Mouse (Mus musculus) urinary bladder, postnatal 4 days (tissue): Measurements from ENCODE around the gene Zap70.
A peak's percentile ranks its signal among the peaks of the same experiment; 100 is the strongest.
"Not testable (repeated sequence)": the region's sequence is repeated elsewhere in the genome, so short reads cannot be mapped to it uniquely, and the experiment has no call there.

Experiments used
- DNase-seq, 2 experiments: peaks; one replicate each; pipeline ENCODE4 v3.0.0; 2021 to 2022; ENCODE audit warnings: low spot score in 2 of 2

Zap70 gene

DNA sequence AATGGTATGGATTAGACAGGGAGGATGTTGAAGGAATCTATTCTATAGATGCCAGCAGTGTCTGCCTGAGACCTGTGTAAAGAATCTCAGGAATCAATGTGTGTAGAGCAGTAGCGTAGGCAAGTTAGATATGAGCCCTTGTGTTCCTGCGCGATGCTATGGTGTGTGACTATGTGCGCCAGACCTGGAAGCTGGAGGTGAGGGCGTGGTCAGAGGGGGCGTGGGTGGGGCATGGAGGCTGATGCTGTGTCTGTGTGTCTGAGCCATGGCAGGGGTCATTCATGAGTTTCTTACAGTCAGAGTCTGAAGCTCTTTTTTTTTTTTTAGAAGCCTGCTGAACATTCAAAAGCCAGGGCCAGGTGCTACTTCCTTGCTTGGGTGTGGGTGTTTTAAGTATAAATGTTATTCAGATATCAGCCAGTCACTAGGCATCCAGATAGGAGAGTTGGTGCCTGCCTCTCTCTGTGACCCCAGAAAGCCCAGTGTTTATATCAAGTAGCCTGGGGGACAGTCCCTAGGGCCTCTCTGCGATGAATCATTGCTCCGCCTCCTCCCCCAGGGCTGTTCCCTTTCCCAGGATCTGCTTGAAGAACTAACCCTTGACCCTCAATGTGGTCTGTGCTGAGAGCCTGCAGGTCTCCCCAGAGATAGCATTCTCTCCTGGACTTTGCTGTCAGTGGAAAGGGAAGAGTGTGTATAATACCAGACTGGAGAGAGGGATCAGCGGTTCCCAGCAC is 10.8 kb downstream of the Zap70 start:
- DNase-seq, result no peak

DNA sequence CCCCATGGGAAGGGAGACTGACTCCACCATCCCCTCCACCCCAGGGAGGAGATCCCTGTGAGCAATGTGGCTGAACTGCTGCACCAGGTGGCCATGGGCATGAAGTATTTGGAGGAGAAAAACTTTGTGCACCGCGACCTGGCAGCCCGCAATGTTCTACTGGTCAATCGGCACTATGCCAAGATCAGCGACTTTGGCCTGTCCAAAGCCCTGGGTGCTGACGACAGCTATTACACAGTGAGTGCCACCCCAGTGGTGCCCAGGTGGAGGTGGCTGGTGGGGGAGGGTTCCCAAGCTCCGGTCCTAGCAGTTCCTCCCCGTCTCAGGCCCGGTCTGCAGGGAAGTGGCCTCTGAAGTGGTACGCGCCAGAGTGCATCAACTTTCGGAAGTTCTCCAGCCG is 19.2 kb downstream of the Zap70 start:
- DNase-seq, result no peak

DNA sequence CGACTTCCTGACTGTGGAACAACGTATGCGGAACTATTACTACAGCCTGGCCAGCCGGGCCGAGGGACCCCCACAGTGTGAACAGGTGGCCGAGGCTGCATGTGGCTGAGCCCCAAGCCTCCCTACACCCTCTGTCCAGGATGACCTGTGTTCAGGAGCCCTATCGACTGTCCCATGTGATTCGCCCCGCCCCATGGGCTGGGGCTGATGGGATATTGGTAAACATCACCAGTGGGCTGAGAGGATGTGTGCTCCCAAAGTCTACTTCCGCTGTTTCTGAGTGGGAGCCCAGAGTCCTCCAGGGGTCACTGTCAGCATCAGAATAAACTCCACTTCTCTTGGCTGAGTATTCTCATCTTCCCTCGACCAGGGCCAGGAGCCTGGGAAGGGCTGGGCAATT is 20.9 kb downstream of the Zap70 start:
- DNase-seq, result no peak

DNA sequence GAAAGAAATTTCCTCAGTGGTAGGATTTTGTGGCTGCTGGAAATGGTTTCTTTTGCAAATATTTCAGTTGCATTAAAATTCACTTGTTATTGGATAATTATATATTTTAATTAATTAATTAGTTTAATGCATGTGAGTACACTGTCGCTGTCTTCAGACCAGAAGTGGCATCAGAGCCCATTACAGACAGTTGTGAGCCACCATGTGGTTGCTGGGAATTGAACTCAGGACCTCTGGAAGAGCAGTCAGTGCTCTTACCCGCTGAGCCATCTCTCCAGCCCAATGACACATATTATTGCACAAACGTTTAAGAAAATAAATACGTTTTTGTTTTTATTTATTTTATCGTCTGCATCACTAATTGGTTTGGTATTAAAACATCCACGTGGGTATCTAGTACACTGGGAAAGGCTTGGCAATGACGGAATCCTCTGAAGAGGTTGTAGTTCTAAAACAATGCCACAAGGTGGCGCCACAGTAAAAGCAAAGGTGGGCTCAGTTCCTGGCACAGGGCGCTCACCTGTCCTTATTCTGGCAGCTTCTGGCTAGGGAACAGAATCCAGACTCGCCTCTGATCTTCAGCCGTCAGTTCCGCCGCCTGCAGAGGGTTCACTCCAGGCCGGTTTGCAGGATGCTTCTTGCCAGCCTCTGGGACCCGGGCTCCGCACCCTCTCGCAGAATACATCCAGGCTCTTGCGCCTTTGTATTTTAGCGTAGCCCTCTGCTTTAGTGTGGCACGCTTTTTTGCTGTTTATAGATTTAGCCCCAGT is 23.0 kb downstream of the Zap70 start:
- DNase-seq, result peak; percentile 51 to 82

DNA sequence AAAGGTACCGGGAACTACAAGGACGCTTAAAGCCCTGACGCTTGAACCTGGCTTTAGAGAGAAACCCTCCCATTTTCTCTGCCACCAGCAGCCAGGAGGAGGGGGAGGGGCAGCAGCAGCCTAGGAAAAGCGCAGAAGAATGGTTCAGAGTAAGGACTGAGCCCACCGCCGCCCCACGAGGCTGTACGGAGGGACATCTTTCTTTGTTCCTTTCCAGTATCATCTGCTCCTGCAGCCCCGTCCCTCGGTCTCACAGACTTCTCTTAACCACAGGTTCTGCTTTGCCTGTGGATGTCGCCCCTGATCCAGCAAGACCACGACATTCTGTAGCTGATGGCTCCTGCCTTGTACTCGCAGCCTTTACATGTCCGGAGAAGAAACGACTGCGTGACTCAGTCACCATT is 23.6 kb downstream of the Zap70 start:
- DNase-seq, result no peak

DNA sequence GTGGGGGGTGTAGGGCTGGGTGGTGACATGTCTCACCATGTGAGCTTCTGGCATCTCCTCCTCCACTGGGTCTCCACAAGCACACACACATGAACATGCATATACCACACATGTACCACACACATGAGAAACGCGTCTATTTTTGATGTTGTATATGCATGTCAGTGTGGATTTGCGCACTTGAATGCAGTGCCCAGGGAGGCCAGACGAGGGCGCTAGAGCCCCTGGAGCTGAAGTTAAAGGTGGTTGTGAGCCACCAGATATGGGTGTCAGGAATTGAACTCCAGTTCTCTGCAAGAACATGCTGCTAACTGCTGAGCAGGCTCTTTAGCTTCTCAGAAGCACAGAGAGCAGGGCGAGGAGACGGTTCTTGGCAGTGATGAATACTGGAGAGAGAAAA is 24.8 kb downstream of the Zap70 start:
- DNase-seq, result no peak

DNA sequence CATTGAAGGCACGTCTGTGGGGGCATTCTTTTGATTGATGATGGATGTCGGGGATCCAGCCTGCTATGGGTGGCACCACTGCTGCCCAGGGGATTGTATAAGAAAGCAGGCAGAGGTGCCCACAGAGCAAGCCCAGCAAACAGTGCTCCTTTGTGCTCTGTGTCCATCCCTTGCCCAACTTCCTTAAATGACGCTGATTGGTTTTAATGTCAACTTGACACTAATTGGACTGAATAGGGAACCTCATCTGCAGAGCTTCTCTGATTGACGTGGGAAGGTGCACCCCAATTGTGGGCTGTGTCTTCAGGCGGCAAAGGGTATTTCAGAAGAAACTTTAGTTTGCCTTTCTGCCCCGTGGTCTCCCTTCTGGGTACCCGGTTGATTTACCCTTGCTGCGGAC is 27.8 kb downstream of the Zap70 start:
- no peak for DNase-seq

DNA sequence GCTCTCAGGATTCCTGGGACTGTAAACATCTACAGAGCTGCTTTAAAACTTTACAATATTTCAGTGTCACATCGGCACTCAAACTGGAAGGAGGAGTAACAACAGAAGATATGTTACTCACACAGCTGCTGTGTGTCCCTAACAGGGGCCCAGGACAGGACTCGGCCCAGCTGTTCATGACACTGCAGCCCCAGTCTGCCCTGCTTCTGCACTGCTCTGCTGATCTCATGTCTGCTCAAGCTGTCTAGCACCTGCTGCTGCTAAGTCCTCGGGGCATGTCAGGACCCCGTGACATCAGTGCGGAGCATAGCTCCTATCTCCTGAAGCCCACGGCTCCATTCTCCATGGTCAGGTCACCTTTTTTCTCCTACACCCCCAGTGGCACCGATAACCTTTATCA is 35.1 kb downstream of the Zap70 start:
- no peak for DNase-seq

DNA sequence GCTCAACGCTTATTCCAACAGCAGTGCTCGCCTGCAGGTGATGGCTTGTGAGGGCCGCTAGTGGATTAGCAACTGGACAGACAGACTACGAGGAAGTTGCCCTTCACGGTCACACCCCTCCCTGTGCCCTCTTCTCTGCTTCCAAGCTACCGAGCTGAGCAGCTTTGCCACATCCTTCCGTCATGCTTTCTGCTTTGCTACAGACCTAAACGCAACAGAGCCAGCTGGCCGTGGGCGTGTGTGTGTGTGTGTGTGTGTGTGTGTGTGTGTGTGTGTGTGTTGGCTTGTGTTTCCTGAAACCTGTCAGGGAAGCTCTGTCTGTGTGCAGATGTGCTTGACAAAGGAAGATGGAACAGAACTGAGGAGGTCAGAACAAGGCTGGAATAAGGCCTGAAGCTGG is 35.9 kb downstream of the Zap70 start:
- DNase-seq, result no peak

DNA sequence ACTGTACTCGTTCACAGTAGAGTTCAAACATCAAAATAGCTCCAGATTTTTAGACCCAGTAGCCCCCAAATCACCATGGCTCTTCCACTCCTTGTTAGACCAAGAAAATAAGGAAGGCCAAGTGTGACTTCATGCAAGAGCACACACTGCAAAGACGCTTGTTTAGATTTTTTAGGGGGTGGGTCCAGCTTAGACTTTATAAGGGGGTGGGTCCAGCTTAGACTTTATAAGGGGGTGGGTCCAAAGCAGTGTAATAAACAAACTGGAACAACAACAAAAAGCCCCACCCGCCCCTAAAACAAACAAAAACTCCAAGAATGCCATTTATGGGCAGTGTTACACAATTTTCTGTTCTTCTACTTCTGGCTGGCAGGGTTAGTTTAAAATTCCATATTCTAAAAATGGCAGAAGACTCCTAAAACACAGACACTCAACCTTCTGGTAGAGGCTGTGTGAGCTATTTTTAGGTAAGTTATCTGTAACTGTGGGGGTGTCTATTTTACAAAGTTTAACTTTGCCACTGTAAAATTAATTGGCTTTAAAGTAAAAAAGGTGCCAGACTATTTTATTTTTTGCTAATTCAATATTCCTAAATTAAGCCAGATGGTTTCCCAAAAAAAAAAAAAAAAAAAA is 38.9 kb downstream of the Zap70 start:
- no peak for DNase-seq

DNA sequence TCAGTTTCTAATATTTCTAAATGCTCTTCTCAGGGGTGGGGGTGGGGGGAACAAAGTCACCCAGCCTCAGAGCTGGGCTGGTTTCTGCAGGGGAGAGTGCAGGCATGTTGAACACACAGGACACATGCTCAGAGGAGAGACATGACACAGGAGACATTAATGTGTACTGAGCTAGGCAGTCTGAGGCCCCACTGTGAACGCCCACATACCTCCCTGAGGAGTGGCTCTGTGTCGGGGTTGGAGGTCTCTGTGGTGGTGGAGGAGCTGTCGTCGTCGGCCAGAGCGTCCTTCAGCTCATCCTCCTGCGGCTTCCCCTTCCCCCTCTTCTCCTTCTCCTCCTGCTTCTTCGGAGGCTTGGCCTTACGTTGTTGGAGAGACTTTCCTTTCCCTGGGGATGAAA is 42.7 kb downstream of the Zap70 start:
- DNase-seq, result no peak

DNA sequence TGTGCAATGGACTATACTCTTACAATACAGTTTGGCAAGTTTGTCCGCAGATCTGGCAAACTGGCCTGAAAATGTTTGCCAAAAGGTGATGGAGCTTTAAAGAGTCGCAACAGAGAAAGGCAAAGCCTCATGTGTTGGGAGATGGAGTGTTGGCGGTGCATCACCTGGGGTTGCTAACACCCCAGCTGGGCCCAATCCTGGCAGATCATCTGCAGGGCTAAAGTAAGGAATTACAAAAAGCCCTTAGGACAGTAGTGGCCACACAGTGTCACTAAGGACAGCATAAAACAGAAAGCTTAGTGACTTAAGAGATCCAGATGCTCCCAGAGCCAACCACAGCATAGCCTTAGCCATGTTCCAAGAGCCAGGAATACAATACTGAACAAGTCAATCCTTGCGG is 43.2 kb downstream of the Zap70 start:
- DNase-seq, result no peak

DNA sequence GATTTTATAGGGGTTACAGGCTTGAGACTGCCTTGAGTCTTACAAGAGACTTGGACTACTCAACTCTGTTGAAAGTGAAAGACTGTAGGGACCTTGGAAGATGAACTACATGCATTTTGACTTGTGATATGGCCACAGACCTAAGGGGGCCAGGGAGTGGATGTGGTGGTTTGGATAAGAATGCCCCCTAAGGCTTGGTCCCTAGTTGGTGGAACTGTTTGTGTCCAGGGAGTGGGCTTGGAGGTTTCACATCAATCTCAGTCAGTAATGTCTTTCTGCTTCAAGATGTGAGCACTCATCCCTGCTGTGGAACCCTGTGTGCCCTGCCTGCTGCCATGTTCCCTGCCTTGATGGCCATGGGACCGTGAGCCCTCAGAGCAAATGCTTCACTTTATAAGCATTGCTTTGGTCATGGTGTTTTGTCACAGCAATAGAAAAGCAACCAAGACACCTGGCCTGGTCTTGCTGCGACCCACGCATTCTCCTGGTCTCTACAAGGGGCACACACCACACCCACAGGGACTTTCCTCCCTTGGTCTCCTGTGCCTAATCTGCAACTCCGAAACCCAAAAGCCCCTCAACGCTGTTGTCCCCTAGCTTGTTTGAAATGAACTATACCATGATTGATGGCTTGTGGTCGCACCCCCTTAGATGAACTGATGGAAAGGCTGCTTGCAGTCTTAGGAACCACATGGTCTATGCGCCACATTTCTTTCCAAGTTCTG is 44.7 kb downstream of the Zap70 start:
- no peak for DNase-seq

DNA sequence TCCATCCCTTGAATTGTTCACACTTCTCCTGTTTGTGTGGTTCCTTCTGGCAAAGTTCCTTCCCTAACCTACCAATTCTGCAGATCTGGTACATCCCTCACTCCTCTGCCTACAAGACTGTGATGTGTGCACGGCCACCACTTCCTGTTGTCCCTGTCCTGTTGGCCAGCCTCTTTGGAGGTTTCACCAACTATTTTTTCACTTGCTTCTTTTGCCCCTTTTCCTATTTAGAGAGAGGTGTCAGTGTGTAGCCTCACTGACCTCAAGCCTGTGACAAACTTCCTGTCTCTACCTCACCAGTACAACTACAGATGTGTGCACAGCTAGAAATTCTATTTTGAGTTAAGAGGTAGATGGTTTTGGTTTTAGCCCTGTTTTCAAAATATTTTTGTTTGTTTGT is 45.5 kb downstream of the Zap70 start:
- DNase-seq, result peak in 1 of 2 experiments; percentile 26

DNA sequence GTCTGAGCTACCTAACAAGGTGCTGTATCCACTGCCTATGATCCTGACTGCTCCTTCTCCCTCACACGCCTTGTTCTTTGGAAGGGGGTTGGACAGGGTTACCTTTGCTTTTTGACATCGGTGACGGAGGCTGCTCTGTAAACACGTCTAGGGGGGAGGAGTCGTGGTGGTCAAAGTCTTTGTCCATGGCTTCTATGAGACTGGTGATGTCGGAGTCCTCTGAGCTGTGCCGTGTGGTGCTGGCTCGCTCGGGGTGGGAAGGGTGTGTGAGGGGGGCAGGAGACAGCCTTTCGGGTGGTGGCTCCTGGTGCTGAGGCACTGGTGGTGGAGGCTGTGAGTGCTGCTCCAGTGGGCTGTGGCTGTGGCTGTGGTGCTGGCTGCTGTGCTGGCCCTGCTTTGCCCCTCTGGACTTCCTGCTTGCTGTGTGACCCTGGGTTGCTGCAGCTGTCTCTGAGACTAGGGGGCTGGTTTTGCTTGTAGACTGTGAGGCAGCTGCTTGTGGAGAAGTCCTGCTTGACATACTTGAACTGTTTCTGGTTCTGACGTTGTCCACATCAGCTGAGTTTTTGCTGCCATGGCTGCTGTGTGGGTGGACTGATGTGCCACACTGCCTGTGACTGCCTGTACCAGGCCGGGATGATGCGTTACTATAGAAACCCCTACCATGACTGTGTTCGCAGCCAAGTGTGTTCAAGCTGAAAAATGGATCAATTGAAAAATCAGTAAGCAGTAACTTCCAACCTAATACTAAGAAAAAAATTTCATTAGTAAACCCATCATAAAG is 46.4 kb downstream of the Zap70 start:
- peak in 1 of 2 experiments; percentile 45 for DNase-seq

DNA sequence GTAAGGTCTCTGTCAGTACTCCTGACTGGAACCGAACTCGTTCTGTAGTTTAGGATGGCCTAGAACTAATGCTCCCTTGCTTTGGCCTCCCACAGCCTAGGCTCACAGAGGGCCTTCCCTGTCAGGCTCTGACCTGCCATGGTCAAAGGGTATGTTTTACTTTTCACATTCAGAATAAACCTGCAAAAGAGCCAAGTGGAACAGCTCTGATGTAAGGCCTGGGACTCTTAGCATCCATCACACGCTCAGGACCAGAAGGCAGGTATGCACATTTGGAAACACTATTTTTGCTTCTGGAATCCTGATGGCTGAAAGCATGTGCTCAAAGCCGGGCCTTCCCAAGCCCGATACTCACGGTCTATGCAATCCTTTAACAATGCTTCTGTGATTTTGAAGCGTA is 50.2 kb downstream of the Zap70 start:
- DNase-seq, result no peak

DNA sequence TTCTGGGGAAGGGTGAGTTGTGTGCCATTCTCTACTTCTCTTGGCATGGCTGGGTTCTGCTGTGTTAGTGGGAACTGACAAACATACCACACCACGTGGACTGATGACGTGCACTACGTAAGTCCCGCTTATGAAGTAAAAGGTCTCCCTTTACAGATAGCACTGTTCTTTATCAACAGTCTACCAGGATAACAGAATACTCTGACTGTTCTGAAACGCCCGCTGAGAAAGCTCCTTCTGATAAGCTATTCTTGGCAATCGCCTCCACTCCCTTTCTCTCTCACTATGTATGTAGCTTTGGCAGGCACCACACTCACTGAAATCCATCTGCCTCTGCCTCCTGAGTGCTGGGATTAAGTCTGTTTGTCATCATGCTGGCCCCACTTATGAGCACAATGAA is 51.8 kb downstream of the Zap70 start:
- DNase-seq, result no peak

DNA sequence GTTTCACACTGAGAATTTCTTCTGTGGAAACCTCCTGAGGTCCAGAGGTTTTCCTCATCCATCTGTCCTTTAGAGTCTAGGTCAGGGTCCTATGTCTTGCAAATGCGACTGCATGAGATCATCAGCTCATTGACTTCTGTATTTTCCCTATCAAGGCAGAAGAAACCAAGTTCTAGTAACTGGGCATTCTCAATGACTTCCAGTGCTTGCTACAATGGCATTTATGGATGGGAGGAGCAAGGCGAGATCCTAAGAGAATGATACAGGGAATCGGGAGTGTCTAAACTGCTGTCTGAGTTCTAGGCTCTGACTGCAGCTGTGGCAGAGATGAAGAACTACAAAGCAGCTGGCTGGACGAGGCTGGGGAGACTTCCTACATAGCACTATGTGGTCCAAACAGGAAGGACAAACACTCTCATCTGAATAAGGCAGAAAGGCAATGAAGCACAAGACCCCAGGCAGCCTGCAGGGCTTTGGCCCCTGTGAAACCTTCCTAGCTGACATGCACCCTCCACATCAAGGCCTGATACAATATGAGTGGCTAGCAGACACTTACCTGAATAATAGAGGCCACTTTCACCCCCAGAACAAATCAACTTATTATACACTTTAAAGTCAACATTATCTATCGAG is 52.8 kb downstream of the Zap70 start:
- no peak for DNase-seq

DNA sequence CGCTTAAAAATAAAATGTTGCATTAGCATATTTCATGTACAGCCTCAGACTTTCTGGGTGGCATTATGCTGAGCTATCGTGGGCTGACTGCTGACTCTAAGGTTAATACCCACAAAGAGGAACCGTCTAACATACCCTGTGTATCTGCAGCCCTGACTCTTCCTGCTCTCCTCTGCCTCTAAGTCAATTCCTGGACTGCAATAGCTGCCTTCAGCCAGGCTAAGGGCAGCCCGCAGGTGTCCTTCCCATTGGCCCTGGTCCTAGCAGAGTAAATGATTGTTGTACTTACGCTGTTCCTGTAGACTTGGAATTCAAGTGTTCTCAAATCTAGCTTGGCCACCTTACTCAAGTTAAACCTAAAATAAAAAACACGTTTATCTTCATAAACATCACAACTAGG is 53.6 kb downstream of the Zap70 start:
- no peak for DNase-seq

DNA sequence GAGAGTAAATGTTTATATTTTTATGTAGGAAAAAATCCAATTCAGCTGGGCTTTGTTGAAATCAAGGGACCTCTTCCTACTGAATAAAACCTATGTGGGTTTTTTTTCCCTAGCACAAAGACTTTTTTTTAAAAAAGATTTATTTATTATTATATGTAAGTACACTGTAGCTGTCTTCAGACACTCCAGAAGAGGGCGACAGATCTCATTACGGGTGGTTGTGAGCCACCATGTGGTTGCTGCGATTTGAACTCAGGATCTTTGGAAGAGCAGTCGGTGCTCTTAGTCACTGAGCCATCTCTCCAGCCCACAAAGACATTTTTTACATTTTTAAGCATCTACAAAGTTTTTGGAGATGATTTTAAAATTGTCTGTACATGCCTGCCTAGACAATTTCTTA is 60.3 kb downstream of the Zap70 start:
- DNase-seq, result not testable (repeated sequence)

DNA sequence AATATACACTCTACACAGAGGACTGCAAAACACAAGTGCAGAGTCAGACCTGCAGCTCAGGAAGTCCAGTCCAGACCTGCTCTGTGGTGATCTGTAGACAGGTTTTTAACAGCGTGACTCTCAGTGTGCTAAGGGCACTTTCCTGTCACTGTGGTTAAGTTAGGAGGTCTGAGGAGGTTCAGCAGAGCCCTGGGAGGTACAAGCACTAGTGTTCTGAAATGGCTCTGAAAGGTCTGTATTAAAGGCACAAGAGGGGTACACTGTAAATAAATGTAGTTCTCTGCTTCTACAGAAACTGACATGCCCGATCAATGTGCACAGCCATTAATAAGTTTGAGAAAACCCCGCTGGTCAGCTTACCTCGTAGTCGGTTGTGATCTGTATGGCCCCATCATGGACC is 62.8 kb downstream of the Zap70 start:
- DNase-seq, result no peak
